Comparison of ENCODE assay signal across 20 mouse cellular contexts in genomic region chr14:24125069-24125468, GRCm38 (mm10).
DNase-seq lines count a peak whose midpoint lies in the region; ATAC-seq and TF ChIP-seq lines count a peak whose summit lies in the region.
"Had no signal": no experiment of that assay in that cellular context is flagged by ENCODE, and none has a peak within 500 bp of the region (broad histone marks: within the 10 kb centered on the region; RNA-seq: fewer than 3 reads in every experiment).

No protein-coding gene starts in this region.

- H3K4me1 ChIP-seq in forebrain, postnatal 0 days (ENCODE audit: insufficient read depth), result no peaks in the 10 kb centered on the region
- no peaks in the 10 kb centered on the region for H3K4me1 ChIP-seq in forebrain, embryonic 12.5 days
- H3K4me1 ChIP-seq in intestine, postnatal 0 days (replicated peaks; ENCODE audit: control insufficient read depth, insufficient read depth, low read length), result no peaks in the 10 kb centered on the region
- H3K4me1 ChIP-seq in intestine, embryonic 16.5 days (ENCODE audit: control insufficient read depth, insufficient read depth, low read length), result no peaks in the 10 kb centered on the region
- H3K4me1 ChIP-seq in midbrain, embryonic 11.5 days (ENCODE audit: control insufficient read depth, insufficient read depth, low read length), result no peaks in the 10 kb centered on the region
- H3K4me1 ChIP-seq: heart, embryonic 12.5 days; hindbrain, embryonic 10.5 days; hindbrain, embryonic 15.5 days had no signal

- H3K27me3 ChIP-seq in forebrain, postnatal 0 days (ENCODE audit: insufficient read depth, low read length), result no peaks in the 10 kb centered on the region
- H3K27me3 ChIP-seq in forebrain, embryonic 12.5 days, result no peaks in the 10 kb centered on the region
- H3K27me3 ChIP-seq in intestine, postnatal 0 days (replicated peaks; ENCODE audit: control insufficient read depth, insufficient read depth, low read length), result no peaks in the 10 kb centered on the region
- H3K27me3 ChIP-seq in intestine, embryonic 16.5 days (replicated peaks; ENCODE audit: control insufficient read depth, insufficient read depth, low read length), result no peaks in the 10 kb centered on the region
- no peaks in the 10 kb centered on the region for H3K27me3 ChIP-seq in midbrain, embryonic 11.5 days (ENCODE audit: control insufficient read depth, insufficient read depth, low read length)
- H3K27me3 ChIP-seq: CH12.LX; embryonic facial prominence, embryonic 13.5 days; forebrain, embryonic 13.5 days; heart, embryonic 12.5 days; hindbrain, embryonic 15.5 days had no signal

- H3K9ac ChIP-seq in forebrain, postnatal 0 days, result no peak overlapping the region
- no peak overlapping the region for H3K9ac ChIP-seq in forebrain, embryonic 12.5 days
- H3K9ac ChIP-seq in intestine, postnatal 0 days (ENCODE audit: low read depth, low read length), result no peak overlapping the region
- no peak overlapping the region for H3K9ac ChIP-seq in intestine, embryonic 16.5 days (ENCODE audit: low read depth, low read length)
- no peak overlapping the region for H3K9ac ChIP-seq in midbrain, embryonic 11.5 days (ENCODE audit: low read length)
- H3K9ac ChIP-seq: embryonic facial prominence, embryonic 13.5 days; forebrain, embryonic 13.5 days; heart, embryonic 12.5 days; hindbrain, embryonic 15.5 days had no signal

- TF ChIP-seq CTCF in forebrain, postnatal 0 days (IDR thresholded peaks at IDR 0.05; ENCODE audit: low read depth), result 0 out of 2 replicates have a peak, but pooled peaks have one; percentile 13
- TF ChIP-seq CTCF in intestine, postnatal 0 days (IDR thresholded peaks at IDR 0.05; ENCODE audit: low read depth), result 0 out of 2 replicates have a peak, but pooled peaks have one; percentile 4
- peak; percentile 15 for TF ChIP-seq CTCF in left cerebral cortex, adult 2 months (IDR thresholded peaks at IDR 0.05)

- H3K27ac ChIP-seq in forebrain, postnatal 0 days (ENCODE audit: low read depth, low read length), result no peak overlapping the region
- no peak overlapping the region for H3K27ac ChIP-seq in forebrain, embryonic 12.5 days
- no peak overlapping the region for H3K27ac ChIP-seq in intestine, postnatal 0 days (ENCODE audit: low read depth, low read length)
- no peak overlapping the region for H3K27ac ChIP-seq in intestine, embryonic 16.5 days (ENCODE audit: low read length)
- H3K27ac ChIP-seq in left cerebral cortex, adult 2 months, result no peak overlapping the region
- no peak overlapping the region for H3K27ac ChIP-seq in midbrain, embryonic 11.5 days (ENCODE audit: low read depth, low read length)
- H3K27ac ChIP-seq: embryonic facial prominence, embryonic 13.5 days; forebrain, embryonic 13.5 days; hindbrain, embryonic 10.5 days; hindbrain, embryonic 15.5 days had no signal

- no peak overlapping the region for H3K4me2 ChIP-seq in forebrain, postnatal 0 days (ENCODE audit: low read depth)
- H3K4me2 ChIP-seq in forebrain, embryonic 12.5 days, result no peak overlapping the region
- no peak overlapping the region for H3K4me2 ChIP-seq in intestine, postnatal 0 days (replicated peaks; ENCODE audit: low read depth)
- no peak overlapping the region for H3K4me2 ChIP-seq in intestine, embryonic 16.5 days (ENCODE audit: low read depth, low read length)
- no peak overlapping the region for H3K4me2 ChIP-seq in midbrain, embryonic 11.5 days
- H3K4me2 ChIP-seq: embryonic facial prominence, embryonic 13.5 days; forebrain, embryonic 13.5 days; heart, embryonic 12.5 days; hindbrain, embryonic 15.5 days had no signal

- intact Hi-C loops in left cerebral cortex, adult 2 months (cut with DNase I), result no loop called here

- H3K9me3 ChIP-seq in forebrain, postnatal 0 days (ENCODE audit: low read length), result no peaks in the 10 kb centered on the region
- H3K9me3 ChIP-seq in forebrain, embryonic 12.5 days, result no peaks in the 10 kb centered on the region
- H3K9me3 ChIP-seq in intestine, postnatal 0 days (ENCODE audit: control insufficient read depth), result no peaks in the 10 kb centered on the region
- no peaks in the 10 kb centered on the region for H3K9me3 ChIP-seq in intestine, embryonic 16.5 days (ENCODE audit: control insufficient read depth, low read length)
- H3K9me3 ChIP-seq in midbrain, embryonic 11.5 days (ENCODE audit: control insufficient read depth, low read length), result no peaks in the 10 kb centered on the region
- H3K9me3 ChIP-seq: embryonic facial prominence, embryonic 13.5 days; forebrain, embryonic 13.5 days; heart, embryonic 12.5 days; hindbrain, embryonic 10.5 days; hindbrain, embryonic 15.5 days had no signal

- H3K36me3 ChIP-seq in forebrain, postnatal 0 days (ENCODE audit: insufficient read depth), result no peaks in the 10 kb centered on the region
- no peaks in the 10 kb centered on the region for H3K36me3 ChIP-seq in forebrain, embryonic 12.5 days (replicated peaks)
- no peaks in the 10 kb centered on the region for H3K36me3 ChIP-seq in intestine, postnatal 0 days (ENCODE audit: control insufficient read depth, insufficient read depth)
- no peaks in the 10 kb centered on the region for H3K36me3 ChIP-seq in intestine, embryonic 16.5 days (ENCODE audit: control insufficient read depth, insufficient read depth, low read length)
- no peaks in the 10 kb centered on the region for H3K36me3 ChIP-seq in midbrain, embryonic 11.5 days (ENCODE audit: control insufficient read depth, insufficient read depth, low read length)
- H3K36me3 ChIP-seq: embryonic facial prominence, embryonic 13.5 days; heart, embryonic 12.5 days; hindbrain, embryonic 10.5 days; hindbrain, embryonic 15.5 days had no signal

- no peak for ATAC-seq in forebrain, postnatal 0 days
- ATAC-seq in forebrain, embryonic 12.5 days (ENCODE audit: low FRiP score), result no peak
- no peak for ATAC-seq in intestine, postnatal 0 days
- no peak for ATAC-seq in intestine, embryonic 16.5 days
- no peak for ATAC-seq in midbrain, embryonic 11.5 days (ENCODE audit: low FRiP score)
- ATAC-seq: forebrain, embryonic 13.5 days; inflammation-experienced regulatory T-cells, adult 6 months had no signal

- no peak for DNase-seq in forebrain, postnatal 0 days
- no peak for DNase-seq in left cerebral cortex, adult 2 months (ENCODE audit: extremely low spot score in 1 of 2, low spot score in 2 of 2)
- no peak for DNase-seq in left cerebral cortex, adult 9 months (ENCODE audit: low spot score in 2 of 2)
- no peak for DNase-seq in midbrain, embryonic 11.5 days (ENCODE audit: low spot score, missing footprints)
- DNase-seq: adrenal gland, adult 2 months; cerebellum, adult 11 months; cerebellum, adult 9-10 months; cerebellum, postnatal 36 days; gastrocnemius, postnatal 10 days; heart, adult 18-20 months had no signal

- H3K4me3 ChIP-seq in forebrain, postnatal 0 days (ENCODE audit: low read depth, low read length), result no peak overlapping the region
- no peak overlapping the region for H3K4me3 ChIP-seq in forebrain, embryonic 12.5 days (replicated peaks)
- no peak overlapping the region for H3K4me3 ChIP-seq in intestine, postnatal 0 days (ENCODE audit: low read depth, low read length)
- no peak overlapping the region for H3K4me3 ChIP-seq in intestine, embryonic 16.5 days (ENCODE audit: low read length)
- no peak overlapping the region for H3K4me3 ChIP-seq in left cerebral cortex, adult 2 months
- H3K4me3 ChIP-seq in midbrain, embryonic 11.5 days (ENCODE audit: low read depth, low read length), result no peak overlapping the region
- H3K4me3 ChIP-seq: embryonic facial prominence, embryonic 13.5 days; forebrain, embryonic 13.5 days; heart, embryonic 12.5 days; hindbrain, embryonic 10.5 days; hindbrain, embryonic 15.5 days had no signal

- 83% methylated on average over 2 of the region's 2 CpGs for WGBS in forebrain, postnatal 0 days
- WGBS in forebrain, embryonic 12.5 days, result 92% methylated on average over 2 of the region's 2 CpGs
- WGBS in intestine, postnatal 0 days, result 83% methylated on average over 2 of the region's 2 CpGs
- 86% methylated on average over 2 of the region's 2 CpGs for WGBS in intestine, embryonic 16.5 days
- WGBS in midbrain, embryonic 11.5 days, result 81% methylated on average over 2 of the region's 2 CpGs
